Mouse (Mus musculus) testis, adult 10 weeks (tissue): ENCODE measurements around the gene Got1. TPM values are rescaled to one million over a fixed set of nuclear protein-coding genes. Genes with fewer than 3 reads are reported as not detected.

Experiments used
- polyA plus RNA-seq: library from polyadenylated mRNA; stranded (reverse); fragments of 350-450 nt; fragmentation: Illumina TruSeq; extraction: RNeasy Lipid Tissue Mini Kit (QIAGEN cat#74804); gene quantifications from one replicate; pipeline ENCODE4 v1.2.3, GENCODE M21; 2014; ENCODE audit warnings: low read depth, low replicate concordance

The Got1 gene
- polyA plus RNA-seq = 2.8 TPM

DNA sequence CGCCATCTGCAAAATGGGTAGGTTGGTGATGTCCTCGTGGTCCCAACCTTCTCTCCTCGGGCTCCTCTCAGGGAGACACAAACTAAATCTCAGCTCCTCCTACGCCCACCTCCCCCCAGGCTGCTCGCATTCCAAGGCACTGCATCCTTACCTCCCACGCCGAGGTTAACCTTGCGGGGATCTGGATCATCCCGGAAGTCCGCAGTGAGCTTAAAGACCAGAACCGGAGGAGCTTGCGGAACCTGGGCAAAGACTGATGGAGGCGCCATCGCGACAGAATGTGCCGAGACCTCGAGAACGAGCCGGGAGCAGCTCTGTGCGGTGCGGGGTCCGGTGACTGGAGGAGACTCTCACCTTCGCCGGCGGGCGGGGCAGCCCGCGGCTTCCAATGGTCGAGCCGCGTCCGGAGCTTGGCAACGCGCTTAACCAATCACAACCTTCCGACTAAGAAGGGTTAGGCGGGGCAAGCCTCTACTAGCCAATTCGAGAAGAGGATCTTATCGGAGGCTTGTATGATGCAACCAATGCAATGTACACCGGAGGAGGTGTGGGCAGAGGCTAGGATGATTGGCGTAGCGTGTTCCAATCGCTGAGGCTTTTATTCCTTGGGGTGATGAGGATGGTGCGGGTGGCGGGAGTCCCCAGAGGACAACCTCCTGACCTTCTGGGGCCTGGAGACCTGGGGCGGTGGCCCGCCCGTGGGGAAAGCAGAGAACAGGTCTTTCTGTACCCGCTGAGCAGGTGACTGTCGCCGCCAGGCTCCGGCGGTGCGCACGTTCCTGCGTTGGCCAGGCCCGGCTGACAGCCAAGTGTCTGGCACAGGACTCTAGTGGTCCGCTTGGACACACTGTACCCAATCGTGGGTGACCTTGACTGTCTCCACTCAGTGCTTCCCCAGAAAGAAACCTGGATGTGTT lies at the start of gene Got1:
Gene Got1 (minus strand): TSS at position 419 of the 917 bp plus-strand sequence.

Other genes with a start within 250 kb of the Got1 start
- gene Hpse2, start 136.2 kb downstream of the Got1 start, polyA plus RNA-seq = 2.0 TPM
- gene Cnnm1, start 84.2 kb downstream of the Got1 start, polyA plus RNA-seq = 4.8 TPM
- gene Nkx2-3, start 87.7 kb upstream of the Got1 start, polyA plus RNA-seq = not detected
- gene Slc25a28, start 150.3 kb upstream of the Got1 start, polyA plus RNA-seq = 5.7 TPM
- 0.55 TPM for gene Entpd7, start 165.1 kb upstream of the Got1 start, polyA plus RNA-seq
- gene Cutc, start 228.4 kb upstream of the Got1 start, polyA plus RNA-seq = 72.9 TPM
- 3.9 TPM for gene Cox15, start 228.4 kb upstream of the Got1 start, polyA plus RNA-seq